Mouse (Mus musculus): ENCODE measurements around the gene Arhgap28. TPM values are rescaled to one million over a fixed set of nuclear protein-coding genes. Genes with fewer than 3 reads are reported as not detected.
A peak's percentile ranks its signal among the peaks of the same experiment; 100 is the strongest.

Arhgap28 gene
- 13.7 and 17.0 TPM in 2 replicates for polyA plus RNA-seq (2015; fragmentation: Nextera tagmentation; extraction: Ambion mirVana)

DNA sequence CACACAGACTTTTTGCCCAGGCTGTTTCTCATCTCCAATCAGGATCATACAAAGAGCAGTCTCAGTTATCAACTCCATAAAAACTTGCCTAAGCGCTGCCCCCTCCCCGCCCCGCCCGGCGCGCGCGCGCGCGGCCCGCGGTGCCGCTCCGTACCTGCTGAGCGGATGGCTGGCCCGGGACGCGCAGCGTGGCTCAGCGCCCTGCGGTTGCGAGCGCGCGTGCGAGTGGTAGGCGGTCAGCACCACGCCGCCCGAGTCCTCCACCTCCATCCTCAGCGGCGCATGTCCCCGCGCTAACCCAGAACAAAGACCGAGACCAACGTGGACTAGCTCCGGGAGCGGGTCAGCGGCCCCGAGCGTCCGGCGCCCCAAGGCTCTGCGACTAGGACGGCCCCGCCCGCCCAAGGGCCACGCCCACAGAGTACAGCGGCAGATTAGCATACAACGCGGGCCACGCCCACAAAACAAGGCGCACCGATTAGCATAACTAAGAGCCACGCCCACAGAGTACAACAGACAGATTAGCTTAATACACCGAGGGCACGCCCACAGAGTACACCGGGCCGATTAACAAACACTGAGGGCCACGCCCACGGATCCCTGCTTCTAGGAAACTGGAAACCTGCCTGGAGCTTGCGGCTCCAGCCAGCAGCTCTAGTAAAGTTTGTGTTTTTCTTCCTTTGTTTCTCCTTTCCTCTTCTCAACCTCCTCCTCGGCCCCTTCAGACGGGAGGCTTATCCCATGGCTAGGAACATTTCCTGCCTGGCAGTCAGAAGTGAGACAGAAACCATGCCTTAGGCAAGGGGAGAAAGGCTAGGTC, at the start of gene Arhgap28:
Gene Arhgap28, minus strand, starts transcription at position 380 of the 820 bp plus-strand sequence.
- peak within 1 kb of the TSS; percentile 74 for H3K4me2 ChIP-seq
- peak; percentile 98 for ATAC-seq (ENCODE audit: extremely low read depth, insufficient number of reproducible peaks, low FRiP score, low TSS enrichment)
- peak within 1 kb of the TSS; percentile 91 for H3K27ac ChIP-seq (replicated peaks)
- peak within 1 kb of the TSS; percentile 72 for H3K4me3 ChIP-seq
- H3K9me3 ChIP-seq = no peaks in the 10 kb centered on the region
- H3K9ac ChIP-seq = peak within 1 kb of the TSS; percentile 86
- H3K27me3 ChIP-seq (replicated peaks) = 0 out of 2 replicates have a peak, but pooled peaks cover 3% of the 10 kb centered on the region
- WGBS = under 1% methylated on average over 65 of the region's 65 CpGs
- no peaks in the 10 kb centered on the region for H3K36me3 ChIP-seq
- H3K4me1 ChIP-seq = peaks cover 42% of the 10 kb centered on the region

DNA sequence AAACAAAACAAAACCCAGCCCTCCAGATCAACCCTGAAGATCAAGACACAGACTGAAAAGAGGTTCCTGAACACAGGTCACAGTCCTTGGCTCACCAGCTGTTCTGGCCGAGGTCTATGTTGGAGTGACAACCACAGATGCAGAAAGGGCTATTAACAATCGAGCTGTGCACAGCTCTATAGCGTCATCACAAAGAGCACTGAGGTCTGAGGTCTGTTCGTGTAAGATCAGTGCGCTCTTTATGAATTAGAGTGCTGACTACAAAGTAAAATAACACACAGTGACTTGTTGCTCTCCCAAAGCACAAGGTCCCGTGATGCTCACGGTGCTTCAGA, 42.4 kb upstream of the Arhgap28 start:
- no peak for ATAC-seq (ENCODE audit: extremely low read depth, insufficient number of reproducible peaks, low FRiP score, low TSS enrichment)
- Histone ChIP-seq H3K4me3 (no peak overlapping the region), H3K4me2 (no peak overlapping the region), H3K27me3 (replicated peaks) (no peaks in the 10 kb centered on the region), H3K9ac (no peak overlapping the region), H3K36me3 (no peaks in the 10 kb centered on the region), H3K4me1 (0 out of 2 replicates have a peak, but pooled peaks cover 4% of the 10 kb centered on the region), H3K9me3 (no peaks in the 10 kb centered on the region), H3K27ac (replicated peaks) (no peak overlapping the region)
- 74% methylated on average over 7 of the region's 7 CpGs for WGBS

DNA sequence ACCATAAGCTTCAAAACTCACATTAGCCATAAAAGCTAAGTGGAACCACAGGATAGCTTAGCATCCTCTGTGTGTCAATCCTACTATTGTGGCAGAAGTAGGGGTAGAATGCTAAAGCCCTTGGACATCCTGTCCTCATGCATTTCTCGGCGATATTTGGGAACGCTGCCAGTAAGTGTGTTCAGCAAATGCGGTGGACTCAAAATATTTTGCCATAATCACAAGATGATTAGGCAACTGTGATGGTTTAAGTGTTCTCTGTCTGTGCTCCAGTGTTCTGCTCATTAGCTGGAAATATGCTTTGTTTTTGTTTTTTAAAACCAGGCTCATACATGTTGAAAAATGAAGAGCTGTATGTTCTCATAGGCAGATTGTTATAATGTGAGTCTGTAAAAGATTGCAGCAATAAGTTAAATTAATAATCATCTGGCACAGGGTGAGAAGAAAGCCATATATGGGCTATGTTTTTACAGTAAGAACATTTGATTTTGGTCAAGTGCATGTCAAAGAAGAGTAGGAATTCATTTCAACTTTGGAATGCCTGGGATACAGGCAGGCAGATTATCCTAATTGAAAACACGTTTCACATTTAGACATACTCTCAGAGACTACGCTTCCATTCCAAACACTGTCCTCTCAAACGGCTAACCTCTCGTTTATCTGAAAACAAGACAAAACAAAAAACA, 41.9 kb upstream of the Arhgap28 start:
- Histone ChIP-seq H3K4me1 (0 out of 2 replicates have a peak, but pooled peaks cover 4% of the 10 kb centered on the region), H3K27ac (replicated peaks) (no peak overlapping the region), H3K36me3 (no peaks in the 10 kb centered on the region), H3K9me3 (no peaks in the 10 kb centered on the region), H3K27me3 (replicated peaks) (no peaks in the 10 kb centered on the region), H3K4me3 (no peak overlapping the region), H3K4me2 (no peak overlapping the region), H3K9ac (no peak overlapping the region)
- ATAC-seq (ENCODE audit: extremely low read depth, insufficient number of reproducible peaks, low FRiP score, low TSS enrichment) = no peak
- WGBS = 52% methylated on average over 8 of the region's 8 CpGs

DNA sequence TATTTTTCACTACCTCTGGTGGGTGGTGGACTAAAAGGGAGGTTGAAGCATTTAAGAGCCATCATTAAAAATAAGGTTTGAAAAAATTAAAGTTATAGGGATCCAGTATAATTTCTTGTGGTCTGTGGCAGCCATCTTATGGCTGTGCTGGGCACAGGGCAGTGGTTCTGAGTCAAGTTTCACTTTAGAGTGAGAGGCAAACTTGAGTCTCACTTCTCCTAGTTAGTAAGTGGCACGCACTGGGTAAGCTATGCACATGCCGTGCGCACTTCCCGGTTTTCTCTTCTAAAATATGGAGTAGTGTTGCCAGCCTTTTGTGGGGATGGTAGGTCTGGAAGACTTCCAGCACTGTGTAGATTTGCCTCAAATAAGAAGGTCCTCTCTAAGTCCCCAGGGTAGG, 38.5 kb upstream of the Arhgap28 start:
- H3K36me3 ChIP-seq = no peaks in the 10 kb centered on the region
- H3K27ac ChIP-seq (replicated peaks) = no peak overlapping the region
- 92% methylated on average over 4 of the region's 4 CpGs for WGBS
- H3K4me3 ChIP-seq = no peak overlapping the region
- no peaks in the 10 kb centered on the region for H3K27me3 ChIP-seq (replicated peaks)
- H3K4me1 ChIP-seq = 0 out of 2 replicates have a peak, but pooled peaks cover 4% of the 10 kb centered on the region
- no peak overlapping the region for H3K4me2 ChIP-seq
- no peaks in the 10 kb centered on the region for H3K9me3 ChIP-seq
- no peak for ATAC-seq (ENCODE audit: extremely low read depth, insufficient number of reproducible peaks, low FRiP score, low TSS enrichment)
- no peak overlapping the region for H3K9ac ChIP-seq

DNA sequence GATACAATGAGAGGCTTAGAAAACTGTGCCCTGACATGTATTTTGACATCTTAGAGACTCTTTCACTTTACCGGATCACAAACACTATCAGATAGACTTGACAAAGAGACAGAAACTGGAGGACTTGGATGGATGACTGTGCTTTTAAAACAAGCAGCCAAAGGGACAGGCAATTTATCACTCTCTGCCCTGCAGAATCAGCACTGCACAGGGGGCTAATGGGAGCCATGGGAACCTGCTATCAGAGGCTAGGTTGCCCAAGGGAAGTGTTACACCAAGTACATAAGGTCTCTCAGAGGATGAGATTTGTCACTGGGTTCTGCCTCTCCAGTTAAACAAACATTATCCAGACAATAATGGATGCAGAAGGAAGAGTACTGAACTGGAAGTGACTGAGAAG, 33.1 kb upstream of the Arhgap28 start:
- H3K4me1 ChIP-seq = no peaks in the 10 kb centered on the region
- no peak for ATAC-seq (ENCODE audit: extremely low read depth, insufficient number of reproducible peaks, low FRiP score, low TSS enrichment)
- no peaks in the 10 kb centered on the region for H3K36me3 ChIP-seq
- no peak overlapping the region for H3K9ac ChIP-seq
- H3K4me3 ChIP-seq = no peak overlapping the region
- H3K4me2 ChIP-seq = no peak overlapping the region
- H3K27ac ChIP-seq (replicated peaks) = no peak overlapping the region
- H3K9me3 ChIP-seq = no peaks in the 10 kb centered on the region
- no peaks in the 10 kb centered on the region for H3K27me3 ChIP-seq (replicated peaks)
- WGBS = 47% methylated on average over 1 of the region's 1 CpGs

DNA sequence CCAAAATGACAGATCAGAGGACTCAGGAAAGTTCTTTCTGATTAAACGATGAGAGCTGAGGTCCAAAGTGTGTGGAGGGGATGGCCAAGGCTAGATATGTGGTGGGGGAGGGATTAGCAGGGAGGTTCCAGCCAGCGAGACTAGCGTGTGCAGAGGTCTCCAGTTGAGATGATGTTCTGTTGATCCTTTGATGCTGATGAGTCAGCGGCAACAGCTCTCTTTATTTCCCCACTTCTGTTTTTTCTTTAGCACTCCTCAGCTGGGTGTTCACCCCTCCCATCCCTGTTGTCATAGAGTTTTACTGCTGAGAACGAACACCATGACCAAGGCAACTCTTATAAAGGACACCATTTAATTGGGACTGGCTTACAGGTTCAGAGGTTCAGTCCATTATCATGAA, 25.6 kb upstream of the Arhgap28 start:
- Histone ChIP-seq H3K4me3 (no peak overlapping the region), H3K4me1 (no peaks in the 10 kb centered on the region), H3K27ac (replicated peaks) (no peak overlapping the region), H3K9ac (no peak overlapping the region), H3K36me3 (no peaks in the 10 kb centered on the region), H3K9me3 (no peaks in the 10 kb centered on the region), H3K27me3 (replicated peaks) (no peaks in the 10 kb centered on the region), H3K4me2 (no peak overlapping the region)
- WGBS = 70% methylated on average over 5 of the region's 5 CpGs
- no peak for ATAC-seq (ENCODE audit: extremely low read depth, insufficient number of reproducible peaks, low FRiP score, low TSS enrichment)

DNA sequence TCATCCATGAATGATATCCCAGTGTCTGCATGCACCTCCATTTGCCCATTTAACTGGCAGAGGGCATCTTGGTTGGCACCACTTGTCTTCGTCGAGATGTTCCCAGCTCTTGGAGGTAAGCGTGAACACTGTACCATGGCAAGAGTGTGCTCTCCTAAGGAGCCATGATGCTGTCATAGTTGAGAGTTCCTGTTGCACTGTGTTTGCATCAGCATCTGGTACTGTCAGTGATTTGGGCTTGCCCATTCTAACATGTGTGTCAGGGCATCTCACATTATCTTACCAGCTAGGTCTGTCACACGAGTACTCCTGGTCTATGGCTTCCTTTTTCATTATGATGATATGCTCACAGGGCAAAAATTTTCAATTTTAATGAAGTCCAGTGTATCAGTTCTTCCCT, 24.6 kb upstream of the Arhgap28 start:
- Histone ChIP-seq H3K36me3 (no peaks in the 10 kb centered on the region), H3K9me3 (no peaks in the 10 kb centered on the region), H3K27ac (replicated peaks) (no peak overlapping the region), H3K4me3 (no peak overlapping the region), H3K4me2 (no peak overlapping the region), H3K9ac (no peak overlapping the region), H3K27me3 (replicated peaks) (no peaks in the 10 kb centered on the region), H3K4me1 (no peaks in the 10 kb centered on the region)
- WGBS = 79% methylated on average over 4 of the region's 4 CpGs
- no peak for ATAC-seq (ENCODE audit: extremely low read depth, insufficient number of reproducible peaks, low FRiP score, low TSS enrichment)

DNA sequence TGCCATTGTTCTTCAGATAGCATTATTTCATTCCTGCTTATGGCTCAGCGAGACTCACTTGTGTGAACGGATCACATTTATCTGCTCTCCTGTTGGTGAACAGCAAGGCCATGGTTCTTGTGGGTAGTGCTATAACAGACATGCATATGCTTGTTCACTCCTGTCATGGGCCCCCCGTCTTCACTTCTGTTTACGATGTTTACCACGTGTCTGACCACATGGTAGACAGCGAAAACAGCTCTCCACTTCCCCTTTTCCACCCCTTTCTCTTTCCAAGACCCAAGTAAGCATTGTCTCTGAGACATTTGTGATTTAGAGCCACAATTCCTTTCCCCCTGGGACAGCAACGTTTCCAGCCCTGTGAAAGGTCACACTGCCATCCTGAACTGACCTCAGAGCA, 20.4 kb upstream of the Arhgap28 start:
- no peak for ATAC-seq (ENCODE audit: extremely low read depth, insufficient number of reproducible peaks, low FRiP score, low TSS enrichment)
- no peak overlapping the region for H3K4me2 ChIP-seq
- 0 out of 2 replicates have a peak, but pooled peaks cover 4% of the 10 kb centered on the region for H3K4me1 ChIP-seq
- H3K27ac ChIP-seq (replicated peaks) = no peak overlapping the region
- no peak overlapping the region for H3K4me3 ChIP-seq
- H3K27me3 ChIP-seq (replicated peaks) = no peaks in the 10 kb centered on the region
- H3K9me3 ChIP-seq = no peaks in the 10 kb centered on the region
- 66% methylated on average over 7 of the region's 7 CpGs for WGBS
- no peak overlapping the region for H3K9ac ChIP-seq
- H3K36me3 ChIP-seq = no peaks in the 10 kb centered on the region

DNA sequence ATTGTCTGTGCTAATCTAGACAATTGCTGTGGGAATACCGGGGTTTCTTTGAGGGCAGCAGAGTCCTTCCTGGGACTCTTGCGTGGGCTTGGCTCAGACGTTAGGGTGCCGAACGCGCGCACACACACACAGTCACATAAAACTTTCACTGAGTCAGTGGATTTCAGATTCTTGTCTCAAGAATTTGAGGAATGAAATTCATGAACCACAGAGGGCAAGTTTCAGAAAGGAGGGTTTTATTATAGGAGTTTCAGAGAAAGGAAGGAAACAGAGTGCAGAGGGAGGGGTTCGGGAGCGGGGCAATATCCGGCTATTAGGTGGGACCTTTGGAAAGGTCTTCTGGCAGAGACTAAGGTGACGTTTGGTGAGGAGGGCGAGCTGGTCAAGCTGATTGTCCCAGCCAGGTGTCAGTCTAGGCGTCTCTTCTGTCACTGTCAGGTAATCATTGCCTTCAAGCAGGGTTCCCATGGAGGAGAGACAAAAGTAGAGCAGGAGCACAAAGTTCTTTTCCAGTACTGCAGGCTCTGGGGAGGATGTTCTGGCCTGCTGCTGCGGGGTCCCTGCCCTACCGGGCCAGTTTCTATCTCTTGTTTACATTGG, 15.6 kb upstream of the Arhgap28 start:
- Histone ChIP-seq H3K36me3 (no peaks in the 10 kb centered on the region), H3K27ac (replicated peaks) (no peak overlapping the region), H3K9ac (no peak overlapping the region), H3K4me1 (peaks cover 7% of the 10 kb centered on the region), H3K4me2 (no peak overlapping the region), H3K9me3 (no peaks in the 10 kb centered on the region), H3K4me3 (no peak overlapping the region), H3K27me3 (replicated peaks) (no peaks in the 10 kb centered on the region)
- WGBS = 58% methylated on average over 15 of the region's 15 CpGs
- ATAC-seq (ENCODE audit: extremely low read depth, insufficient number of reproducible peaks, low FRiP score, low TSS enrichment) = no peak

DNA sequence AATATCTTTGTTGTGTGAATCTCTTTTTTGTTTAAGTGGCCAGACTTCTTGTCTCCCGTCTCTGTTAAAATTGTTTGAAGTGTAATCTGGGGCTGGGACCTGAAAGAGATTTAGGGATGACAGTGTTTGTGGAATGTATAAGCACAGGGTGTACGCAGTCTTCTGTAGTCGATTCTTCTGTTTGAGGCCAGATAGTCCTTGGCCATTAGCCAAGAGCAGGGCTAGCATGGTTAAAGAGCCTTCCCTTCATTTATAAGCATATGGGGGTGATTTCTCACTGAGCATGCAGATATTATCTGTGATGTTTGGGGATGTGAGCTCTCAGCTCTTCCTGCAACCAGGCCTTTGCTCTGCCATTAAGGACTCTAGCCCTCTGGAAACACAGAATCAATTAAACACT, 13.2 kb upstream of the Arhgap28 start:
- 38% methylated on average over 3 of the region's 3 CpGs for WGBS
- Histone ChIP-seq H3K4me1 (peaks cover 7% of the 10 kb centered on the region), H3K27me3 (replicated peaks) (no peaks in the 10 kb centered on the region), H3K9ac (no peak overlapping the region), H3K27ac (replicated peaks) (no peak overlapping the region), H3K4me2 (no peak overlapping the region), H3K36me3 (no peaks in the 10 kb centered on the region), H3K4me3 (no peak overlapping the region), H3K9me3 (no peaks in the 10 kb centered on the region)
- no peak for ATAC-seq (ENCODE audit: extremely low read depth, insufficient number of reproducible peaks, low FRiP score, low TSS enrichment)

DNA sequence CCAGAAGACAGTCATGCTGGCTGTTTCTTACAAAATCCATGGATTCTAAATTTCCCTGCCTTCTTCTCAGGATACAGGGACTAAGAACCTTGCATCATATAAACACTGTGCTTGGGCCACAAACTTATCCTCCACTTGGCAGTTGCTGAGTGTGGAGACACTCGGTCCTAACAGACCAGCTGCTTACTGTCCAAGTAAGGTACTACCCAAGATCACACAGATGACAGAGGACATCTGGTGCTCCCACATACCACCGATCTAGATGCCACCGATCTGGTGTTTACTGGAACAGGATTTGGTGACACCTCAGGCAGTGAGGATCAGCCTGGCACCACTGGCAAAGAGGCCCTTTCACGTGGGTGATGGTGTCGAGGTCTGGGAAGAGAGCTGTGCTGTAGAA, 7.7 kb upstream of the Arhgap28 start:
- H3K4me2 ChIP-seq = no peak overlapping the region
- H3K9ac ChIP-seq = no peak overlapping the region
- no peaks in the 10 kb centered on the region for H3K4me1 ChIP-seq
- H3K27ac ChIP-seq (replicated peaks) = no peak overlapping the region
- no peak for ATAC-seq (ENCODE audit: extremely low read depth, insufficient number of reproducible peaks, low FRiP score, low TSS enrichment)
- peaks cover 5% of the 10 kb centered on the region; the same call in 1 of the 2 replicates for H3K9me3 ChIP-seq
- no peak overlapping the region for H3K4me3 ChIP-seq
- no peaks in the 10 kb centered on the region for H3K27me3 ChIP-seq (replicated peaks)
- no peaks in the 10 kb centered on the region for H3K36me3 ChIP-seq
- 73% methylated on average over 5 of the region's 5 CpGs for WGBS
